Mouse (Mus musculus) frontal cortex, postnatal 14 days (tissue): ENCODE data around the gene Dppa1.
"Not testable (repeated sequence)": the region's sequence is repeated elsewhere in the genome, so short reads cannot be mapped to it uniquely, and the experiment has no call there.

ENCODE experiments used
- DNase-seq, 2 experiments: peaks; one replicate each; pipeline ENCODE4 v3.0.0; 2022; ENCODE audit warnings: low spot score in 2 of 2

Dppa1 gene

GRCm38 (mm10) chr11:46629211-46629795 is at the start of gene Dppa1:
Dppa1 (minus strand) TSS chr11:46629261.
- no peak for DNase-seq

- DNase-seq, result no peak
Observed at GRCm38 (mm10) chr11:46667938-46668337, 38.9 kb upstream of the Dppa1 start.

GRCm38 (mm10) chr11:46667105-46667504 is 38.0 kb upstream of the Dppa1 start:
- DNase-seq, result no peak

- peak in 1 of 2 experiments; percentile 27 for DNase-seq
Observed at GRCm38 (mm10) chr11:46665599-46666522, 36.8 kb upstream of the Dppa1 start.

- no peak for DNase-seq
Observed at GRCm38 (mm10) chr11:46663215-46663614, 34.2 kb upstream of the Dppa1 start.

- no peak for DNase-seq
Observed at GRCm38 (mm10) chr11:46652476-46652875, 23.4 kb upstream of the Dppa1 start.

- DNase-seq, result not testable (repeated sequence)
Observed at GRCm38 (mm10) chr11:46649655-46650054, 20.6 kb upstream of the Dppa1 start.

GRCm38 (mm10) chr11:46644824-46645223 is 15.8 kb upstream of the Dppa1 start:
- no peak for DNase-seq

- no peak for DNase-seq
Observed at GRCm38 (mm10) chr11:46636568-46636967, 7.5 kb upstream of the Dppa1 start.

GRCm38 (mm10) chr11:46635516-46635915 is 6.5 kb upstream of the Dppa1 start:
- not testable (repeated sequence) for DNase-seq

- DNase-seq, result peak; percentile 14 to 23
Observed at GRCm38 (mm10) chr11:46631635-46632034, 2.6 kb upstream of the Dppa1 start.

GRCm38 (mm10) chr11:46620414-46621168 is 8.5 kb downstream of the Dppa1 start:
- DNase-seq, result no peak

GRCm38 (mm10) chr11:46619929-46620328 is 9.1 kb downstream of the Dppa1 start:
- no peak for DNase-seq

GRCm38 (mm10) chr11:46592416-46592815 is 36.6 kb downstream of the Dppa1 start:
- no peak for DNase-seq

- DNase-seq, result no peak
Observed at GRCm38 (mm10) chr11:46582741-46583140, 46.3 kb downstream of the Dppa1 start.

GRCm38 (mm10) chr11:46580428-46580827 is 48.6 kb downstream of the Dppa1 start:
- no peak for DNase-seq

GRCm38 (mm10) chr11:46578771-46579281 is 50.2 kb downstream of the Dppa1 start:
- DNase-seq, result no peak

GRCm38 (mm10) chr11:46571327-46571726 is 57.7 kb downstream of the Dppa1 start, which contains the start of gene BC053393:
BC053393 (plus strand) TSS chr11:46571536.
- no peak for DNase-seq

- no peak for DNase-seq
Observed at GRCm38 (mm10) chr11:46569107-46569506, 60.0 kb downstream of the Dppa1 start.

GRCm38 (mm10) chr11:46565967-46566366 is 63.1 kb downstream of the Dppa1 start:
- no peak for DNase-seq

GRCm38 (mm10) chr11:46564671-46565070 is 64.4 kb downstream of the Dppa1 start:
- no peak for DNase-seq

- DNase-seq, result no peak
Observed at GRCm38 (mm10) chr11:46561096-46561495, 68.0 kb downstream of the Dppa1 start.
